Mouse (Mus musculus): ENCODE measurements at regions not wholly inside any gene's neighbourhood (a gene's known extent, or its start where the extent isn't known, plus 50 kb on each side); places are given as distances from the start of the nearest gene placed in this dataset.

- TF ChIP-seq EP300 (IDR thresholded peaks at IDR 0.05; ENCODE audit: low read depth) (no peak), CTCF (IDR thresholded peaks at IDR 0.05; ENCODE audit: low read depth) (no peak)
These were observed 51.0 kb upstream of the Sfswap start for GRCm38 (mm10) chr5:129449931-129450573.

Data from liver, embryonic 14.5 days (tissue).